Mouse (Mus musculus) cerebellum, adult (tissue): ENCODE results near the gene Slc9a5.

Experiments used
- ATAC-seq: cut with Nextera tagmentation; 2 replicates; pipeline ENCODE4 v1.9.2; 2017; ENCODE audit warnings: mild to moderate bottlenecking, moderate library complexity, mixed read lengths; ENCODE audit not compliant: insufficient number of reproducible peaks, low FRiP score, low TSS enrichment

Slc9a5 gene

GRCm38 (mm10) chr8:105325641-105326093 lies 23.0 kb upstream of the Slc9a5 start:
- ATAC-seq, result peak; percentile 64

- peak; percentile 87 for ATAC-seq
Observed at GRCm38 (mm10) chr8:105326141-105326672, 22.4 kb upstream of the Slc9a5 start, which contains the start of the genes Lrrc29 and Tmem208. Gene Lrrc29, minus strand, starts transcription at chr8:105326278. Gene Tmem208, plus strand, starts transcription at chr8:105326354.

- no peak for ATAC-seq
Observed at GRCm38 (mm10) chr8:105326968-105327367, 21.7 kb upstream of the Slc9a5 start.

DNA sequence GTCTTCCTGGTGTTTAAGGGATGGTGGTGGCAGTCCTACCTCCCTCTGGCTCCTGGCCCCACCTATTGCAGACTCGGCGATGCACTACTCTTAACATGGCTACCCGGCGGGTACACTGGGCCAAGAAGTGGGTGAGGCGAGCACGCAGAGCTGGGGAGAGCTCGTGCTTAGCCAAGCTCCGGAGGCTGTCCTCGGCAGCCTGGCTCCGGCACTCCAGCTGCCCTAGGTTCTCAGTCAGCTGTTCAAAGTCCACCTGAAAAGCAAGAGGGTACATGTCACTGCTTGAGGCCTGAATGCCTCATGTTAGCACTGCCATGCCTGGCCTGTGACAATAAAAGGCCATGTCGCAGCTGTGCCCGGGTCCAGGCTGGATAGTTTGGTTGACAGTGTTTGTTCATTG lies 18.3 kb upstream of the Slc9a5 start:
- ATAC-seq, result no peak

DNA sequence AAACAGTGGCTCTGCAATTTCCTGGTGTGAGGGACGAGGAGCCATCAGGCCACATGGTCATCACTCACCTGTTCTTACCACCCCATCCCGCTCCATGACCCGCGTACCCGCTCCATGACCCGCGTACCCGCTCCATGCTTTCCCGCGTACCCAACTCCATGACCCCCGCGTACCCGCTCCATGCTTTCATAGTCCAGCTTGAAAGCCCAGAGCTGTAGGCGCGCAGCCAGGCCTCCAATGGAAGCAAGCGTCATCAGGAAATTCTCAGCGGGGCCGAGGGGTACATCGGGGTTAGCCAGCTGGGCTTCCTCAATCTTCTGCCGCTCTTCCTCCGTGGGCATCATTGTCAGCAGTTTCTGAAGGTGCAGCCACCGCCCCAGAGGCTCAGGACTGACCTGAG lies 17.2 kb upstream of the Slc9a5 start:
- no peak for ATAC-seq

DNA sequence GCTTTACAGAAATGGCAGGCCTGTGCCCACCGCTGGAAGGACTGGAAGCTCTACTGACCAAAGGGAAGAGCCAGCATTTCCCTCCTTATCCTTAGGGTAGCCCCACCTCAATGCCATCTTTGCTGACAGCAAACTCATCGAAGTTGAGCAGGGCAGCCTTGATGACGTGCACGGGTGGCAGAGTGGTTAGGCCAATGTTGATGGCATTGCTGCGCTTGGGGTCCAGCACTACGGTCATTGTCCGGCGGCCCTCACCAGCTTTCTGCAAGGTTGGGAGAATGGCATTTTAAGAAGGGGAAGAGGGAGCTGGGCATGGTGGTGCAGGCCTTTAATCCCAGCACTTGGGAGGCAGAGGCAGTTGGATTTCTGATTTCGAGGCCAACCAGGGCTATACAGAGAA lies 16.7 kb upstream of the Slc9a5 start:
- no peak for ATAC-seq

- ATAC-seq, result no peak
Observed at GRCm38 (mm10) chr8:105332523-105332922, 16.1 kb upstream of the Slc9a5 start.

GRCm38 (mm10) chr8:105336373-105337130 lies 12.1 kb upstream of the Slc9a5 start:
- ATAC-seq, result no peak

- ATAC-seq, result no peak
Observed at GRCm38 (mm10) chr8:105338992-105339391, 9.7 kb upstream of the Slc9a5 start.

DNA sequence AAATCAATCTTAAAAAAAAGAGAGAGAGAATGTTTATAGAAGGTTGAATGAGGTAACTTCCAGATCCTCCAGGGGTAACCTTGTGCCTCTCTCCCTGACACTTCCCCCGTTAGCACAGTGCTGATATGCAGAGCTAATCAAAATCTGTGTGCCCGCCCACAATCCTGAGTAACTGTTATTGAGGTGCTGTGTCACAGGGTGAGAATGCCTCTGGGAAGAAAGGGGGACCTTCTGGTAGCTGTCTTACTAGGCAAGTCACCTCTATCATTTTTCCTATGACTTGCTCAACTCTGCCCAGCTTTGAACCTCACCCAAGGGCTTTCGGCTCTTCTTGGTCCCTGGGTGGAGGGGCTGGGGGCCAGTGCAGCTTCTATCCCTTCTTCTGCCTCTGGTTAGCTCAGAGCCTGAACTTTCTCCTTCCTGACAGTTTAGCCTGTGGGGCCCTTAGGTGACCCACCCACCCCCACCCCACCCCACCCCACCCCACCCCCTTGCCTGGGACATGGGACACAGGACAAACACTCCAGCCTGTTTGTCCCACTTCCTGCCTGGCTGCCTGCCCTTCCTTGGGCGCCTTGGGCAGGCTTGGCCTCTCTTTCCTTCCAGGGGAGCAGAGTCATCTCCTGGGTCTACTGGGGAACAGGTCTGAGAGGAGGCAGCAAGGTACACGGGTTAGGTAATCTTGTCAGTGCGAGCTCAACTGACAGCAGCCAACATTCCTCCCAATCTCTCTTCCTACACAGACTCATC lies 8.6 kb upstream of the Slc9a5 start:
- no peak for ATAC-seq

DNA sequence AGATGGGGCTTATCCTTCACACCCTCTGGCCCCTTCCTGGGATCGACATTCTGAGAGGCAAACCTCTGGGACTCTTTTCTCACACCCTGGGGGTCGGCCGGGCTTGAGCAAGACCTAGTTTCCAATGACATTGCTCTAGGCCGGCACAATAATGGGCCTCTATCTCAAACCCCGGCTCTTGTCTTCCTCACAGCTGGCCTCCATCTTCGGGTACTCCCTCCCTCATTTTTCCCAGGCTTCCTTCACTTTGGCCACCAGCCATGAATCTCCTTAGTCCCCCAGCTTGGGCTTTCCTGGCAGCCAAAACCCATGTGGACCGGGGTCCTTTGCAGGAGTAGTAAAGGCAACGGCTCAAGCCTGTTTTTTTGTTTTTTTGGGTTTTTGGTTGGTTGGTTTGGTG lies 7.2 kb upstream of the Slc9a5 start:
- ATAC-seq, result no peak

- no peak for ATAC-seq
Observed at GRCm38 (mm10) chr8:105342768-105343167, 5.9 kb upstream of the Slc9a5 start.

GRCm38 (mm10) chr8:105343791-105344574 lies 4.7 kb upstream of the Slc9a5 start:
- no peak for ATAC-seq

- ATAC-seq, result no peak
Observed at GRCm38 (mm10) chr8:105345061-105345975, 3.3 kb upstream of the Slc9a5 start.

- ATAC-seq, result no peak
Observed at GRCm38 (mm10) chr8:105346611-105347427, 1.8 kb upstream of the Slc9a5 start.

DNA sequence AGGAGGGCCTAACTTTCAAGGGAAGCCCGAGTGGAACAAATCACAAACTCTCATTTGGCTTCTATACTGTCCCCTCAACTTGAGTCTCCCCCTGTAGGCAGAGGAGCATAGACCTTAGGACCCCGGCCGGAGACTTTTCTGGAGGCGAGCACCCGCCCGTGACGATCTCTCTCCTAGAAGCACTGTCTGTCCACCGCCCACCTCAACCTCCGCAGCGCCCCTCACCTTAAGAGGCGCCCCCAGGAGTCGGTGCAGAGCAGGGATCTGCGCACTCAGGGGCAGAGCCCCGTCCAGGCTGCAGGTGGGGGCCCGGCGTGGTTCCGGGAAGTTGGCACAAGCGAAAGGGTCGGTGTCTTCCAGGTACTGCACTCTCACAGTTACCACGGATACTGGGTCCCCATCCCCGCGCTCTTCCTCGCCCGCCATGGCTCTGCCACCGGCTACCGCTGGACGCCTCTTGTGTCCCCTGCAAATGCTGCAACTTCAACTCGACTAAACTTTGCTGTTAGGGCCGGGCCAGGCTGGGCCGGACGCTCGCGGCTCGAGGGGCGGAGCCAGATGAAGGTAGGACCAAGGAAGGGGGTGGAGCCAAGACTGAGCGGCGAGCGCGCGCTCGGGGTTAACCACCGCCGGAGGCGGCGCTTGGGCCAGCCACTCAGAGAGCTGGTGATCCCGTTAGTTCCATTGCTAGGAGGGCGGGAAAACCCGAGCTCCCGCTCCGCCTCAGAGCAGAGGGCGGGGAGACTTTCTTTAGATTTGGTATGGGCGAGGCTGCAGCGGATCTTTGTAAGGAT lies 1.0 kb upstream of the Slc9a5 start, which contains the start of gene Fhod1:
Gene Fhod1 (minus strand): TSS at position 526 of the 794 bp plus-strand sequence.
- ATAC-seq, result peak; percentile 82

DNA sequence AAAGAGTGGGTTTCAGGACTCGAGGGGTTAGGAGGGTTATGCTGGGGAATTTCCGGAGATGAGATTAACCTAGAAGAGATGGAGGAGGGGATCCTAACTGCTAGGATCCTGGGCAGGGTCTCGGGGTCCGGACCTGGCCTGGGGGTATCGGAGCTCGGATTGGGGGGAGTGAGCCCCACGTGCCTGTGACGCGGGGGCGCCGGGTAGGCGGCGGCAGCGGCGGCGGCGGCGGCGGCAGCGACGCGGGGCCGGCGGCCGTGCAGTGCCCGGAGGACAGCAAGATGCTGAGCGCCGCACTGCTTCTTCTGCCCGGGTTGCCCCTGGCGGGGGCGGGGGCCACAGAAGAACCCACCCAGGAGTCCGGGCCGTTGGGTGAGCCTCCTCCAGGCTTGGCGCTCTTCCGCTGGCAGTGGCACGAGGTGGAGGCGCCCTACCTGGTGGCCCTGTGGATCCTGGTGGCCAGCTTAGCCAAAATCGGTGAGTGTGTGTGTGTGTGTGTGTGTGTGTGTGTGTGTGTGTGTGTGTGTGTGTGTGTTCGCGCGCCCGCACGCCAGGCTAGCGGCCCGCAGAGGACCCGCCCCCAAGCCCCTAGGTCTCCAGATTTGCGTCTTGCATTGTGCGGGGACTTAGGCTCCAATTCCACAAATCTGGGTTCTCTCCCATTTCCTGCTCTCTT lies 591 bp downstream of the Slc9a5 start:
- 0 out of 2 replicates have a peak, but pooled peaks have one; percentile 4 for ATAC-seq
